Mouse (Mus musculus): ENCODE measurements around the gene Mgp.
"Not testable (repeated sequence)": the region's sequence is repeated elsewhere in the genome, so short reads cannot be mapped to it uniquely, and the experiment has no call there.

The Mgp gene

GRCm38 (mm10) chr6:136897789-136898188, 22.2 kb upstream of the Mgp start:
- DNase-seq = no peak

DNA sequence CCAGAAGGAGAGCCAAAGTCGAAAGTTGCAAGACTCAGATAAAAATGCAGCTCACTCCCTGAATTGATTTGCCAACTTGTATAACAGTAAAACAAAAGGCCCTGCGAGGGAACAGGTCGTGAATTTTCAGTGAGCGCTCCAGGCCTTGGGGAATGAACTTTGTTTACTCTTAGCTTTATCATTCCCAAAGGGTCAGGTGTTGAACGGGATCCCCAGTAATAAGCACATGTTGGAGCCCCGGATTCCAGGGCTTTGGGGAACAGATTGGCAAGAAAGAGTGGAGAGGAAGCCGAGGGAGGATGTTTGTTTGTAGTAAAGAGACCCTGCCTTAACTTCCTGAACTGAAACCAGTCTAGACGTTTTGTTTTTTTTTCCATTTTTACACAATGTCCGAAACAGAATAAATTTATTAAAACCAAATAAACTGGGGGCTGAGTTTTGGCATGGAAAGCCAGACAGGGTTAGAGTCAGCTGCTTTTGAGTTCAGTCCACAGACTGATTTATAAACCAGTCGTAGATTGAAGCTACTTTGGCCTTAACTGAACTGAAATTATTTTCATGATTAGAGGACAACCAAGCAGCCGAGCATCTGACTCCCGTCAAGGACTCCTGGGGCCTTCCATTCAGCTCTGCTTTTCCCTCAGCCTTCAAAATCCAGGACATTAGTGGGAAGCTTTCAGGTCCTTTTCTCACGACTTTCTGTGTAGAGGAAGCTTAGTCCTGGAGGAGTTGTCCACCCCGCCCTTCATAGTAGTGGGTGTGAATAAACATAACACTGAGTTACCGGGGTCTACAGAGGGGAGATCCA, 19.1 kb upstream of the Mgp start:
- DNase-seq = no peak

DNA sequence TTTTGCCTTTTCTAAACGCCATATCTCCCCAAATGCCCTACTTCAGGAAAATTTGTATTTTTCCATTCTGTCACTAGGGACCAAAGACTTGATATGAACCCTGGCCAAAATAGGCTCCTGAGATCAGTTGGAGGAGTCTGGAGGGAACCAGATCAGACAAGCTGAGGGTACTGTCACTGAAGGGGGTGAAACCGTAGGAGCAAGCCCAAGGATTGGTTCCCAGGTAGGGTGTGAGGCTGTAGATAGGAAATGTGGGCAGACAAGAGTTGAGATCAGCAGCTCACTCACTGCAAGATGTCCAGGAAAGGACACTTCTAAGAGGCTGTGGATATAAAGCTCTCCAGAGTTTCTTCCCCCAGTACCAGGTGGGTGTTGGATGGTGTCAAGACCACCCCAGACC, 16.4 kb upstream of the Mgp start:
- no peak for DNase-seq

- DNase-seq = no peak
These were observed 13.9 kb upstream of the Mgp start for GRCm38 (mm10) chr6:136889554-136889953.

DNA sequence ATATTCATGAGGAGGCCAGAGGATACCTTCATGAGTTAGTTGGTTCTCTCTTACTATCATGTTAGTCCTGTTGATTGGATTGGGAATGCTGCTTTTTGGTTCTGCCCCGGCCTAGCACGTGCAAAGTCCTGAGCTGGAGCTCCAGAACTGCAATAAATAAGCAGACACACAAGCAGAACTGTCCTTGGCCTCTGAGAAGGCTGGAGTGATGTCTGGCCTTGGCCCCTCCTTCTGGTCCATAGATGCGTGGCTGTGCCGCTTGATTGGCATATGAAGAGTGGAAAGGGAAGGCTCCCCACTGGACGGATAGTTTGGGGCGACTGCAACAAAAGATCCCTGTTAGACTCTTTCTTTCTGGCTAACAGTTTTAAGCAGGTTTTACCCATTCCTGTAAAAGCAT, 13.4 kb upstream of the Mgp start:
- no peak for DNase-seq

DNA sequence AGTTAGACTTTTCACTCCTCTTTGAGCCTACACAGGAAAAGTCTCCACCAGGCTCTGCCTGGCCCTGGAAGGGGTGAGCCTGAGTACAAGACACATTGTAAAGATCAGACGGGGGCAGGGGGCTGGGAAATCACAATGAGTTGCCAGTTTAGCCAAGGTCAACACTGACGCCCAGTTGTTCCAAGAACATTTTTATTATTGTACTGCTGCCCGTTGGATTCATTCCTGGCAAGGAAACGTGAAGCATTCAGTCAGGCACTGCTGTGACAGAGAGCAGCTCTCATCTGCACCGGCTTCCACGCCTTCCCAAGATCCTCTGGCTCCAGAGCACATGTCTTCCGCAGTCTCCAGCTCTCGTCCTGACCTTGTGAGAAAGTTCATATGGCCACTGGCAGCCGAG, 12.2 kb upstream of the Mgp start:
- DNase-seq = no peak

DNA sequence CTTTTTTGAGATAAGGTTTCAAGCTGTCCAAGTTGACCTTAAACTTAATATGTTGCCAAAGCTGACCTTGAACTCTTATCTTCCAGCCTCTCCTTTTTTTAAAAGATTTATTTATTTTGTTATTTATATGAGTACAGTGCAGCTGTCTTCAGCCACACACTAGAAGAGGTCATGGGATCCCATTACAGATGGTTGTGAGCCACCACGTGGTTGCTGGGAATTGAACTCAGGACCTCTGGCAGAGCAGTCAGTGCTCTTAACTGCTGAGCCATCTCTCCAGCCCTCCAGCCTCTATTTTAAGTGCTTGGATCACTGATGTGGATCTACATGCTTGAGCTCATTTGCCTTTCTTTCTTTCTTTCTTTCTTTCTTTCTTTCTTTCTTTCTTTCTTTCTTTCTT, 9.1 kb upstream of the Mgp start:
- DNase-seq = not testable (repeated sequence)

DNA sequence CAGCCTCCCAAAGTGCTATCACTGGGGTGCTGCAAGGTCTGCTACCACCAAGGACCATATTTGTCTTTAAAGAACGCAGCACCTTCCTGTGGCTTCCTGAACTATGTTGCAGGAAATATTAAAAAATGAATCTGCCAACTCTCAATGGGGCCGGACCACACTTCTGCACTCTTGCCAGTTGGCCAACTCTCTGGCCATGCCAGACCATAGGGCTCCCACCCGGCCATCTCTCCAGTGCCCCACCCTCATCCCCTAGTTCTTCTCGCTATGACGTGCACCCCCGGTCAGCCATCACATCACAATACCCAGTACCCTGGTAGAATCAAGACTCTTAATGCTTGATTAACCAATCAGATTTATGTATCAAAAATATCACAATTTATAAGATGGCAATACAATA, 8.3 kb upstream of the Mgp start:
- no peak for DNase-seq

DNA sequence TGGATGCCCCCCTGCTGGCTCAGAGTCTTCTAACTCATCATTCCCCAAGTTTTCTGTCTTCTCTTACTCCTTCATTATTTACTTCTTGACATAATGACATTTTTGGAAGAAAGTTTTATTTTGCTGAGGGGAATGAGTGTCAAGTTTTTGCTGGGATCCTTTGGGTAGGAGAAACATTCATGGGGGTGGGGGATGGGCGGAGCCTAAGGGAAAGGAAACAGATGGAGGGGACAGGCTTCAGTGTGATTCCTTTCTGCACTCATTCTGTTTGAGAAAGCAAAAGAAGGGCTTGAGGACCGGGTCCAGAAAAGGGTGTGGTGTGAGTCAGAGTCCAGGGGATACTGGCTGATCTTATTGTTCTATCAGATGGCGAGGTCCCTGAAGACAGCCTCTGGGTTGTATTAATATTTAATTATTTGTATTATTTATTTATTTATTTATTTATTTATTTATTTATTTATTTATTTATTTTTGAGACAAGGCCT, 7.8 kb upstream of the Mgp start:
- DNase-seq = no peak

GRCm38 (mm10) chr6:136881678-136882077, 6.1 kb upstream of the Mgp start:
- no peak for DNase-seq

DNA sequence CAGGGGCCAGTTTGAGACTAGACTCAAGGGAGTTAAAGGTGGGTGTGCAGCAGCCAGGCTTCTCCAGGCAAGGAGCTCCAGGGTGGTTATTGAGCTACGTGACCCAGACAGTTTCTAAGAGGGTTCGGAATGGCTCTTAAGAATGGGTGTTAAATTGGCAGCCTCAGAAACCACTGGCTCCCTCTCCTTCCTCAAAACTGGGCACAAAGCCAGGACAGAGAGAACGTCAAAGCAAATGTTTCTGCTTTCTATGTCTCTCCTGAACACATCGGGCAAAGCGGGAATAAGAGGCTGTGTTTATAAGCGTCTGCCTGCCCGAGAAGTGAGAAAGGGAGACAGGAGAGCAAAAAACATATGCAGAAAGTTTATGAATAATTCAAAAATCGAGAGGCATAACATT, 1.0 kb downstream of the Mgp start:
- no peak for DNase-seq

DNA sequence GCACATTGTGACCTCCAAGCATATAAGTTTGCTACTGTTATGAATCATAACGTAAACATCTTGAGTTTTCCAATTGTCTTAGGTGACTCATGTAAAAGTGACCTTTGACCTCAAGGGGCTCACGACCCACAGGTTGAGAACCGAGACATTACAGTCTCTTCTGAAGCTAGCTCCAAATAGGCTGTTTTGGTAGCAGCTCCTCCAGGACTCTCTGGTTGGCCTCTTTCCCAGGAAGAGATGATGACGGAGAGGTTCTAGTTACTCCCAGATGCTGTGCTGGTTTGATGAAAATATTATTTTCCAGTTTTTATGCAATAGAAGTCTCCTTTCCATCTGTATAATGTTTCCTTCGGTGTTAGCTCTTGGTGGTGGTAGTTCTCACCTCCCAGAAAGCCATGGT, 6.7 kb downstream of the Mgp start:
- DNase-seq = no peak

- DNase-seq = no peak
These were observed 9.5 kb downstream of the Mgp start for GRCm38 (mm10) chr6:136866150-136866549.

- no peak for DNase-seq
These were observed 10.3 kb downstream of the Mgp start for GRCm38 (mm10) chr6:136865360-136865759.

GRCm38 (mm10) chr6:136861020-136861419, 14.6 kb downstream of the Mgp start:
- no peak for DNase-seq

DNA sequence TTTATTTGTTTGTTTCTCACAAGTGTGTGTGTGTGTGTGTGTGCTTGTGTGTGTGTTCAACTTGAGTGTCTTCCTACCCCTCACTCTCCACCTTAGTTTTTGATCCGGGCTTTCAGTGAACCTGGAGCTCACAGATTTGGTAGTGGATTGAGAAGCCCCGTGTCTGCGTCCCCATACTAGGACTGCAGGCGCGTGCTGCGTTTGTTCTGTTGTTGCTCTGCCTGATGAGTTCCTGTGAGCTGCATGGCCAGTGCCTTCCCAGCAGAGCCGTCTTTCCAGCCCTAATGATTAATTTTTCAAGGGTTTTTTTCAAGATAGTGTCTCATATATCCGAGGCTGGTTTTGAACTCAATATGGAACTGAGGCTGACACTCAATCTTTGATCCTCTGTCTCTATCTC, 17.2 kb downstream of the Mgp start:
- DNase-seq = no peak

GRCm38 (mm10) chr6:136857873-136858260, 17.8 kb downstream of the Mgp start:
- DNase-seq = no peak

DNA sequence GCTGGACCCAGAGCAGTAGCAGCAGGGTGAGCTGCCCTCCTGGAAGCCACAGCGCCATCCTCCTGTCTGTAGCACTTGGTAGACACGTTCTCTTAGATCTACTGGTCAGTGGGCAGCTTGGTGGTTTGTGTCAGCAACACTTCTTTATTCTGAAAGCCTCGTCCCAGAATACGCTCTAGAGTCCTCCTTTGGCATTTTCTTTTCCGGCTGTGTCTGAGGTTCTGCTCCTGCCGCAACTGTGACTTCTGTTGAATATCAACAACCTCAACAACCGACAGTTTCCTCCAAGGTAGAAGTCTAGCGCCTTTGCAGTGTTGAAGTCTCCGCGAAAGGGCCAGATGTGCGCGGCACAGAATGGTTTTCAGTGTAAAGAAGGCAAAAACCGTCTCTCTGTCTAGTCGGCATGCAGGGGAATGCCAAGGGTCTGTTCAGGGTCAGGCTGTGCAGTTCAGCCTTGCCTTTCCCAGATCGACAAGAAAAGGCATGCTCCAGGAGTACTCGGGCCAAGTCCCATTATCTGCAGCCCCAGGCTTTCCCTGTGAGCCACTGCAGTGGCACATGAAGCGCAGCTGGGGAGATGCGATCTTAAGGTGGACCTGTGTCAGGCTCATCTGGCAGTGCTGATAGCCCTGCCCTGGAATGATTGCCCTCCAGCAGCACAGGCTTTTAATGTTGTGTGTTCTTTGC, 18.3 kb downstream of the Mgp start, which contains the start of gene Art4:
Art4 (minus strand) TSS at position 548 of the 687 bp plus-strand sequence.
- peak; percentile 46 to 61 for DNase-seq

- DNase-seq = peak in 1 of 2 experiments; percentile 52
These were observed 19.5 kb downstream of the Mgp start for GRCm38 (mm10) chr6:136856071-136856636.

DNA sequence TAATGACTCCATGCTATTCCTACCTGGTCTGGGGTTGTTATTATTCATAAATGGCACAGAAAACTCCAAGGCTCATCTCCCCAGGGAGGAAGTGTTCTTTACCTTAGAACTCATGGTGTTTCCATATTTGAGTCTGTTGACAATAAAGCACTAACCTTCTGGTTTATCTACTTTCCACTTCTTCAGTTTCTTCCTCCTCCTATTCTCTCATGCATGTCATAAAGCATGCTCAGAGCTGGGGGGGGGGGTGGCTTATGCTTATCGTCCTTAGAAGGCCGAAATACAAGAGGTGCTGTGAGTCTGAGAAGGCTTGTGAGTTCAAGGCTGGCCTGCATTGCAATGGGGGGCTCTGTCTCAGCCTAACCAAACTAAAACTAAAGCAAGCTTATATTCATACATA, 20.4 kb downstream of the Mgp start:
- no peak for DNase-seq

- DNase-seq = peak; percentile 48 to 79
These were observed 21.3 kb downstream of the Mgp start for GRCm38 (mm10) chr6:136854361-136854781.

DNA sequence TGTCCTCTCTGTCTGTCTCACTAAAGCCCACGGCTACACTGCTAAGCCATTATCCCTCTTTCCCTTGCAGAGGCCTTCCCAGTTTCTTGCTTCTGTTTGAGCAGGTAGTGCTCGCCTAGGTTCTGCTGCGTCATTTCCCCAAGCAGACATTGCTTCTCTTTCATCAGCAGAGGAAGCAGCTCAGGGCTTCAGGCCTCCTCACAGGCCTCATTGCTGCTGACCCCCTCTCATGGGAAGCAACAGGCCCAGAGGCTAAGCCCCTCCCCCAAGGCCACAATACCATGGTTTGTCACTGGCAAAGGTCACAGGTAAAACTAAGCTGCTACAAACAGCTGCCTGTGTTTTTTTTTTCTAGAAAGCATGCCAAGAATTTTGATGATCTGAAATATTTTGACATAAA, 22.9 kb downstream of the Mgp start:
- peak in 1 of 2 experiments; percentile 31 for DNase-seq

- DNase-seq = no peak
These were observed 23.3 kb downstream of the Mgp start for GRCm38 (mm10) chr6:136852348-136852747.

- DNase-seq = no peak
These were observed 25.4 kb downstream of the Mgp start for GRCm38 (mm10) chr6:136850267-136850666.
